Mouse (Mus musculus): ENCODE measurements around the gene Gm17617.

Gm17617 gene

DNA sequence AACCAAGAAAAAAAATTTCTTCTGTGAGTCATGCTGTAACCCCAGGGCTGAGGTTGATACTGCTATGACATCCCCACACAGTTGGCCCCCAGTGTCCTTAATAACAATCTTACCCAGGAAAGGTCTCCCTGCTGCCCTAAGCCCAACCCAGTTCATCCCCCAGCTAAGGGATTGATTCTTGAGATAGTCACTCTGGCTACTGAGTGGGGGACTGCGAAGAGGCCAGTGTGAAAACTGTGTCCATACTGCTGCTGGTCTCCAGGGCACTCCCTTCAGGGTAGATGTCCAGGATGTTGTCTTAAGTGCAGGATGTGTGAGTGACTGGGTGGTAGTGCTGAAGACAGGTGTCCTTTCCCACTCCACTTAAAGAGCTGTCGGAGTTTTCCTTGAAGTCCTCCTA is at the start of gene Gm17617:
Gene Gm17617, minus strand, starts transcription at position 101 of the 400 bp plus-strand sequence.
- no peak for DNase-seq

DNA sequence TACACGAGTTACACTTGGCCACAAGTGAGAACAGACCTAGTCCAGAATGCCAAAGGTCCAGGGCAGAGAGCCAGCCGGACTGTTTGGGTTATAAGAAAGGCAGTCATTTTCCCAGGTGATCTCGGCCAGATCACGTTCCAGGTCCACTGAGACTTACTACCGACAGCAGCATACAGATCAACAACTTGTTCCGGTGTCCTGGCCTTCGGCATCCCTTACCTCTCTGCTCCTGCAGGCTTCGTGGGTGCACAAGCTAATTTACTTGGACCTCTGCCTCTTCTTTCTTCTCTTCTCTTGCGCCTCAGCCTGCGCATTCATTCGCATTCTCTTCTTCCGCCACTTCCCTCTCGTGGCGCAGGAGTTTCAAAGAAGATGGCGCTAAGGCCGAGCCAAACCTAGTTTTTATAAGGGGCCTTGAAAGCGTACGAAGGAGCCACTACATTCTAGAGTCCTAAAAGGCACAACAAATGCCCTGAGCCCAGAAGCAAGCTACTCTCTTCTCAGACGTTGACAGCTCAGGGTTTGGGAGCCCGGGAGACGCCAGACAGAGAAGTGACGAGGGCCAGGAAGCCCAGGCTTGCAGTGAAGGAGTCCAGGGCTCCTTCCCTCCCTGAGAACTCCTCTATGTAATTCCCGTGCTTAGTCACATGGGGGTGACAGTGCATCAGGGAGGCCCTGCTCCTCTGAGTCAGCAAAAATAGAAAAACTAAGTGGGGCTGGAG is 49.0 kb upstream of the Gm17617 start:
- DNase-seq = peak; percentile 50

DNA sequence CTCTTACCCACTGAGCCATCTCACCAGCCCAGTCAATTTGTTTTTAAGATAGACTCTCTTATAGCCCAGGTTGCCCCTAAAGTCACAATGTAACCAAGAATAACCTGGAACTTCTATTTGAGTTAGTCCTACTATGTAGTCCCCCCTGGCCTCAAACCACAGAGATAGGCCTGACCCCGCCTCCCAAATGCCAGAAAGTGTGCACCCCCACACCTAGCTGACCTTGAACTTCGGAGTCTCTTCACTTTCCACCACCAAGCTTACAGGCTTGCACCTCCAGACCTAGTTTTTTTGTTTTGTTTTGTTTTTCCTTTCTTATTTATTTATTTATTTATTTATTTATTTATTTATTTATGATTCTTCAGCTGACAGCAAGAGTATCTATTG is 48.4 kb upstream of the Gm17617 start:
- no peak for DNase-seq

DNA sequence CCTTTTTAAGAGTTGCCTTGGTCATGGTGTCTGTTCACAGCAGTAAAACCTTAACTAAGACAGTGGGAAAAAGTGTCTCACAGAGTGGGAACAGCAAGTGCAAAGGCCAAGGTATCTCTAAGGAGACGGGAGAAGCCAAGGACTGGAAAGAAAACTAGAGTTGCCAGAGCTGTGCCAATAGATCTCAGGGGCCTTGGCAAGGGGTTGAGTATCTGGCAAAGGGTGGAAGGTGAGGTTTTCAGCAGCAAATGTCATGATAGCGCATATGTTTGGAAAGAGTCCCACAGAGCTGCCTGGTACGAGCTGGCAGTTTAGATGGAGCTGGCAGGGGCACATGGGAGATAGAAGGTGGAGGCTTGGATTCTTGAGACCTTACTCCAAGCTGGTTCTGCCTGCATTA is 46.2 kb upstream of the Gm17617 start:
- no peak for DNase-seq

DNA sequence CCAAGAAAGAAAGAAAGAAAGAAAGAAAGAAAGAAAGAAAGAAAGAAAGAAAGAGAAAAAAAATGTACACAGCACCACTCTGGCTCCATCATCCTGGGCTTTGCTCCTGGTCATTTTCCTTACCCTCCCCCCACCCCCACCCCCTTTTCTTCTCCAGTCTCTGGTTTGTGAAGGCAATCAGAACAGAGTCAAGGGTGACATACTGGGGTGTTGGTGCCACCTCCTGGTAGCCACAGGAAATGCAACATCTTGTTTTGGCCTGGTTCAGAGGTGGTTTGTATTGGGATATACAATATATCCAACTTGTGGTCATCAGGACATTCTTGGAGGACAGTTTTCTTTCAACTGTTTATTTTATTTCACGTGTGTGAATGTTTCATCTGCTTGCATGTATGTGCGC is 45.2 kb upstream of the Gm17617 start:
- DNase-seq = peak; percentile 78

DNA sequence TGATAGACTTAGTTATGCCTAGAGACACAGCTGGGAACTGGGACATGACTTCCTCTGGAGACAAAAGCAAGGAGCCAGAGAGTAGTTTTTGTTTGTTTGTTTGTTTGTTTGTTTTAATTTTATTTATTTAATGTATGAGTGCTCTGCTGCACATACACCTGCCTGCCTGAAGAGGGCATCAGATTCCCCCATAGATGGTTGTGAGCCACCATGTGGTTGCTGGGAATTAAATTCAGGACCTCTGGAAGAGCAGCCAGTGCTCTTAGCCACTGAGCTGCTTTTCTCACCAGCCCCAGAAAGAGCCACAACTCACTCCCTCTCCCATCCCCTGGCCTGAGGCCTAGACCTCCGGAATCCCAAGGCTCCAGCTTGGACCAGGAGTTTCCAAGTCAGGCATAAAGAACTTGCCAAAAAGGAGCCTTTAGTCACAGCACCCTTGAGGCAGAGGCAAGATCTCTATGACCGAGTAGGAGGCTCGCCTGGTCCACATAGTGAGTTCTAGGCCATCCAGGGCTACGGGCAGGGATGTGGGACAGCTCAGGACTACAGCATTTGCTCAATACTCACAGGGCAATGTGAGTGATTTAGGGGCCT is 44.7 kb upstream of the Gm17617 start:
- no peak for DNase-seq

DNA sequence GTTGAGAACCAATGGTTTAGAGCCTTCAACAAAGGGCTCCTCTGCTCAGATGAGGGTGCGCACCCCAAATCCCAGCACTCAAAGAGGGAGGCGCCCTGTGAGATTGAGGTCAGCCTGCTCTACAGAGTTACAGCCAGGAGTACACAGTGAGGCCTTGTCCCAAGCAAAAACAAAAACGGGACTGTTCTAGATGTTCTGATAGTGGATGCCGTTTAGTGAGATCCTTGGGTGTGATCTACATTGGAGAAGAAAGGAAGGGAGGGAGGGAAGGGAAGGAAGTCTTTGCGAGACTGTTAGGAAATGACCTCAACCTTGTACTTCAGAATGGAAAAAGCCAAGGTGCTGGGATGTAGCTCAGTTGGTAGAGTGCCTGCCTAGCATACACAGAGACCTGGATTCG is 42.9 kb upstream of the Gm17617 start:
- DNase-seq = no peak

DNA sequence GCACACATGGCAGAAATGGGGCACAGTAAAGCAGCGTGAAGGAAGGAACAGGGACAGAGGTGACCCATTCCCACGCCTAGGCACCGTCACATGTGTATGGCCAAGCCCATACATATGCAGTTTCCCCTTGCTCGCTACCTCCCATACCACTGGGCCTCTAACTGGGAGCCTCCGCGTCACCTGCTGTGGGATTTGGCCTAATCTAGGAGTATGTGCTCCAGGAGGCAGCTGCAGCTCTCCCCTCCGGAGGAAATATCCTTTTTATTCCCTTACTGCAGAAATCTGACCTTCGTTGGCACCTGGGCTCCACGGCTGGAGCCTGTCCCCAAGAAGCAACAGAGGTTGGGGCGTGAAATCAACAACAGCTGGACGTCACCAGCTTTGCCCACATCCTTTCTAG is 41.0 kb upstream of the Gm17617 start:
- DNase-seq = no peak

DNA sequence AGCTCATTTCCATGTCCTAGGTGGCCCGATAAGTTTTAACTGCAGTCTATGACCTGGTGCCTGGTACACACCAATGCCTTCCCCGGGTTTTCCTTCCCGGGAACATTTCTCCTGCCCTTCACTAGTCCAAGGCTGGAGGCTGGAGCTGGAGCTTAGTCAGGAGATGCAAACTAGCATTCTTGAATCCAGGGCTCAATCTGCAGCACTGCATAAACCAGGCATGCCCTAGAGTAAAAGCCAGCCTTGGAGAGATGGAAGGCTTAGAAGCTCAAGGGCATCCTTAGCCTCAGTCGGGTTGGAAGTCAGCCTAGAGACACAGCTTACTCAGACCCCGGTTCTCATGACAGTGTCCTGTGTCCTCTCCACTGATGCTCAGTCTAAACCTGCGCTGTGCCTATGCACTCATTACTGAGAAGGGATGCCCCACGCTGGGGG is 39.0 kb upstream of the Gm17617 start:
- no peak for DNase-seq

DNA sequence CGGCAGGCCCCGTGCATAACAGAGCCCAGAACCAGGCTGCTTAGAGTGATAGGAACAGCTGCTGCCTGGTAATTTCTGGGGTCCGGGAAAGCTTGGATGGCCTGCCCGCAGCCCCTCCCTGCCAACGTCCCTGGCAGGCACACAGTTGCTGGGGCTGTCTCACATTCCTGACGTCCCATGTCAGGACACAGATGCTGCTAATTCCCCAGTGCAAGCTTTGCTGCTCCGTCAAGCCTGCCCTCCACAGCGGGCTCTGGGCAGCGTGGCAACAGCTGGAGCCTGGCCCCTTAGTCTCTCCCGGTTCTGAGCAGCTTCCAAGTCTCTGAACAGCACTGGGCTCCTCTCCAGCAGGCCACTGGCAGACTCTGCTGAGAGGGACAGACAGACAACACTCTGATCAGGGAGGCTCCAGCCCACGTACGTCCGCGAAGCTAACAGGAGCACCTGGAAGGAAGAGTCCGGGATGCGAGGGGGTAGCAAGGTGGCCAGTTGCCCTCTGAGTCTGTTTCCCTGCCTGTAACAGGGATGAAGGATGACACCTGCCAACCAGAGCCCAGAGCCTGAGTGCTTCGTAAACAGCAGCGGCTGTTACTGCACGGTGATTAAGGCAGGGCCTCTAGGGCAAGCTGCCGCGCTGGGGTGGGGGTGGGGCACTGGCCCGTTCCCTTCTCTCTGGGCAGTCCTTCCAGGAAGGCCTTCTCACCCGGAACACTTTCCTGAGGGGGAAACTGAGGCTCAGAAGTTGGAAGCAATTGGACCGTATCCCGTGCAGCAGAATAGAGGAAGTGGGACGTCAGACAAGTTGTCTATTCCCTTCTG is 38.4 kb upstream of the Gm17617 start:
- no peak for DNase-seq

DNA sequence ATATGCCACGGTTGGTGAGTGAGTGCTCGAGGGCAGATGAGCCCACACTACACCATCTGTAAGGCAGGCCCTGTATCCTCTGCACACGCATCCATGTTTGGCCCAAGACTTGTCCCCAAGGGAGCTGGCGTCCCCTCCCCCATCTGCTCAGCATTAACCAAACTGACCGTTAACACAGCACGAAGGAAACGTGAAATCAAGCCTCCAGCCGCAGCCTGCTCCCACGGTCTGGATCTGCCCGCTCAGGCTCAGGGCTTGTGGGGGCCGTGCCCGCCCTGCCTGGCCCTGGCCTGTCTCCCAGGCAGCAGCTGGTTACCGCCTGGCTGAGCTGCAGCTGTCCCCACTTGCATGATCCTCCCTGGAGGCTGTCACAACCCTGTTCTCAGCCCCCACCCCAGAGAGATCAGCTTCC is 35.6 kb upstream of the Gm17617 start:
- DNase-seq = no peak

DNA sequence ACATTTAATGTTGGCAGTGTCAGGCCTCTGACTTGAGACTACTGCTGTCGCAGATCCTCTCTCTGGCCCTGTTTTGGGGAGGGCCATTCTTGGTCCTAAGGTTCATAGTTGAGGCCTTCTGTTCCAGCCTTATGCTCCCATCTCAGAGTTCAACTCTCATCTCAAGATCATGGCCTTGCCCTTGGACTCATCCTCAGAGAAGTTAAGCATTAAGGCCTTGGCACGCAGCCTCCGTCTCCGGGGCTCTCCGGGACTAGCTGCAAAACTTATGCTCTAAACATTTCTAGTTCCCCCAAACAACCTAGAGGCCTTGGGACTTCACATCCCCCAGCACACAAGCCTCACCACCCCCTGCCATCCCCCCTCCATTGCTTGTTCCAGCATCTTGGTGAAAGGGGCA is 34.9 kb upstream of the Gm17617 start:
- DNase-seq = no peak

DNA sequence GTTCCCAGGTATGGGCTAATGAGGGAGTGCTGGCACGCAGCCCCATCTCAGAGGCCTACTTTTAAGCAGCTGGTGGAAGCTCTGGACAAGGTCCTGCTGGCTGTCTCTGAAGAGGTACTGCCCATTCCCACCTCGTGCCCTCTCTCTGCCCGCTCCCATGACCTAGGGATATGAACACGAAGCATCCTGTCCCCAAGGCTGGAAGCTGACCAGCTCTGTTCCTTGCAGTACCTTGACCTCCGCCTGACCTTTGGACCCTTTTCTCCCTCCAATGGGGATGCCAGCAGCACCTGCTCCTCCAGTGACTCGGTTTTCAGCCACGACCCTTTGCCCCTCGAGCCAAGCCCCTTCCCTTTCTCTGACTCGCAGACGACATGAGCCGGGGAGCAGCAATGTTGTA is 34.5 kb upstream of the Gm17617 start:
- DNase-seq = no peak

DNA sequence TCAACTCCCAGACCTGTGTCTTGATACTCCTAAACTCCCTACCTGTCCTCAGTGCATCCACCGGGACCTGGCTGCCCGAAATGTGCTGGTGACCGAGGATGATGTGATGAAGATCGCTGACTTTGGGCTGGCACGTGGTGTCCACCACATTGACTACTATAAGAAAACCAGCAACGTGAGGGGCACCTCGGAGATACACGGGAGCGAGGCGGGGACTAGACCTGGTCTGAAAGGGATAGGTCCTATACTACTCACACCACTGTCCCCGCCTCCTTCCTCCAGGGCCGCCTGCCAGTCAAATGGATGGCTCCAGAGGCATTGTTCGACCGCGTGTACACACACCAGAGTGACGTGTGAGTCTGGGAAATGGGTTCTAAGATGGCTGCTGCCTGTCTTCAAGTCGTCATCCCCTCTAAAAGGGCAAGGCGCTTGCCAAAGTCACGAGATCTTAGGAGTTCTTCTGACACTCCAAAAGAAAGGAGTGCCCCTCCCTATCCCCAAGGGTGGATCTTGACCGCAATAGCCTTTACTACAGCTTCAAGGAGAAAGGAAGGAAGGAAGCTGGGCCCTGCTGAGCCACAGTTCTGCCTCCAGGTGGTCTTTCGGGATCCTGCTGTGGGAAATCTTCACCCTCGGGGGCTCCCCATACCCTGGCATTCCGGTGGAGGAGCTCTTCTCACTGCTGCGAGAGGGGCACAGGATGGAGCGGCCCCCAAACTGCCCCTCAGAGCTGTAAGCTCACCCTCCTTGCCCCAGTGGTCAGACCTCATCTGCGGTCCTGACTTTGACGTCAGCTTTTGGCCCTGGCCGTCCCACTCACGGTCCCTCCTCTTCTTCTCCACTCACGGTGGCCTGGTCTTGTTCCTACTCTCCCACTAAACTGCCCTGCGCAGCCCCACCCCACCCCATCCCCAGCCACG is 33.7 kb upstream of the Gm17617 start:
- DNase-seq = no peak

DNA sequence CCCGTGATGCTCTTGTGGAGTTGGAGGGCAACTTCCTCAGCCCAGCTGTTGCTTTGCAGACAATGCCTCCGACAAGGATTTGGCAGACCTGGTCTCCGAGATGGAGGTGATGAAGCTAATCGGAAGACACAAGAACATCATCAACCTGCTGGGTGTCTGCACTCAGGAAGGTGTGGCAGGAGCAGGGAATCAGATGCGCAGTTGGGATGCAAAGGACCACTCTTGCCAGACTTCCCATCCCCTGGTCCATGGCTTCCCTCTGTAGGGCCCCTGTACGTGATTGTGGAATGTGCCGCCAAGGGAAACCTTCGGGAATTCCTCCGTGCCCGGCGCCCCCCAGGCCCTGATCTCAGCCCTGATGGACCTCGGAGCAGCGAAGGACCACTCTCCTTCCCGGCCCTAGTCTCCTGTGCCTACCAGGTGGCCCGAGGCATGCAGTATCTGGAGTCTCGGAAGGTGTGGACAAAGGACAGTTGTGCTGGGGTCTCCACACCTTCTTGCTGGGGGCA is 32.5 kb upstream of the Gm17617 start:
- no peak for DNase-seq

DNA sequence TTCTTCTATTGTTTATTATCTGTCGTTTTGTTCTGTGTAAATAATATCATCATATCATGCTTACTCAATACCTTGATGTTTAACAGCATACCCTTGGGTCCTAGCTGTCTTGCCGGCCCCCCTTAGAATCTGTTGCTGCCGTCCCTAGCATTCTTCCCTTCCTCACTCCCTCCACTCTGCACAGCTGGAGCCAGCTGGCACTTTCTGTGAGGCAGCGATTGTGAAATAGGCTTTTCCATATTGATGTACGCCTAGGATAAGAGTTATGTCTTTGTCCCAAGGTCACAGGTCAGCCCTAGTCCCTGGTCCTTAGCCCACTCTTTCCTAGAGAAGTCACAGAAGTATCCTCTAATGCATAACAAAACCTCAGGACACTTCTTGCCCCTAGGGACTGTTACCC is 30.2 kb upstream of the Gm17617 start:
- DNase-seq = no peak

DNA sequence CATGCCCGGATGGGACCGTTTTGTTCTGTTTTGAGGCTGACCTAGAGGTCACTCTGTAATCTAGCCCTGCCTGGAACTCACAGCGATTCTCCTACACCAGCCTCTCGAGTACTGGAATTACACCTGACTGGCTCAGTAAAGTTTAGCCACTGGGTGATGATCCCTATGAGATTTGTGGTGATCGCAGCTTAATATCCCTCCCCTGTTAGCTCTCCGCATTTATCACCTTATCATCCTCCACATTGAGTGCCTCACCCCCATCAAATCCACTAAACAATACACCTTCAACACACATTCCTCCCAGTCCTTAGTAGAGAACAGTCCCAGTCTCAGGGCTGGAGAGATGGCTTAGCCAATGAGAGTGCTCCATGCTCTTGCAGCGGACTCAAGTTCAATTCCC is 29.0 kb upstream of the Gm17617 start:
- no peak for DNase-seq

DNA sequence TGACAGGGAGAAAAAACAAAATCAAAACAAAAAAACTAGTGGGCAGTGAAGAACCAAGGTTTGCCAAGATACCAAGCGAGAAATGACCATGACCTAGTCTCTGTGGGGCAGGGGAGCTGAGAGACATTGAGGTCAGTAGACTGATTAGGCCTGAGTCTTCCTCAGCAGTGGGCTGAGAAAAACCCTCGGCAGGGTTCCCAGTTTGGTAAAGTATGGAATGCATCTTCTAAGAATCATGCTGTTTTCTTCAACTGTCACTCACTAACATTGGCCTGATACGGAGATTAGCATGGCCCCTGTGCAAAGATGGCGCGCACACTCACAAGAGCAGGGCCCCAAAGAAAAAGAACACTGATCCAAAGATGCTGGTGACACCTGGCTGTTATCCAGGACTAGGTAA is 20.6 kb upstream of the Gm17617 start:
- no peak for DNase-seq

DNA sequence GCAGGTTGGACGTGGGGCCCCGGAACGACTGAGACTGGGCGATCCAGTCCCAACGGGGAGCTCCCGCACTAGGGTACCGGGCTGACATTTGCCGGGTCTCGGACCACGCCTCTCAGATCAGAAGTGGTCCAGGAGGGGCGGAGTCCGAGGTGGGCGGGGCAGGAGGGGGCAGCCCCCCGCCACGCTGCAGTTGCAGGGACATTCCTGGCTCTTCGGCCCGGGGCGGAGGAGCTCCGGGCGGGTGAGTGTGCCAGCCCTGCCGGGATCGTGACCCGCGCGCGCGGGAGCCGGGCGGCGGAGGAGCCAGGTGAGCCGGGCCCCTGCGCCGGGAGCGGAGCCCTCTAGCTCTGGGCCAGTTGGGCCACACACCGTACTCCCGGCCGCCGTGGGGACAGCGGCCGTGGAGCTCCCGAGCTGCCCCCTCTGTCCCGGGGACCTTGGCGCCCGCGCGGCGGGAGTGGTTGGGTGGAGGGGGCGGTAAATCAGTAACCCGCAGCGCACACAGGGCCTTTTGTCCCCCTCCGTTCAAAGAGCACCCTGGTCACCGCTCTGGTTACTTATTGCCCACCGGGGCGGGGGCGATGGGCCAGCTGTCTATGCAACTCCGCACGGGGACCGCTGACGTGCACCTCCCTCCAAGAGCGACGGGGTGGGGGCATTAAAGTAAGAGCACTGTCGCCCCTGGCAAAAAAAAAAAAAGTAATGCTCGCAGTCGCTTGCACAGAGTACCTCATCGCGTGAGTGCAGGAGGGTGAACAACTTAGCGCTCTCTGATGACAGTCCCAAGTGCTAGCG is 19.5 kb upstream of the Gm17617 start, which contains the start of gene Fgfr4:
Gene Fgfr4, plus strand, starts transcription at position 20 of the 795 bp plus-strand sequence.
- peak; percentile 37 for DNase-seq

DNA sequence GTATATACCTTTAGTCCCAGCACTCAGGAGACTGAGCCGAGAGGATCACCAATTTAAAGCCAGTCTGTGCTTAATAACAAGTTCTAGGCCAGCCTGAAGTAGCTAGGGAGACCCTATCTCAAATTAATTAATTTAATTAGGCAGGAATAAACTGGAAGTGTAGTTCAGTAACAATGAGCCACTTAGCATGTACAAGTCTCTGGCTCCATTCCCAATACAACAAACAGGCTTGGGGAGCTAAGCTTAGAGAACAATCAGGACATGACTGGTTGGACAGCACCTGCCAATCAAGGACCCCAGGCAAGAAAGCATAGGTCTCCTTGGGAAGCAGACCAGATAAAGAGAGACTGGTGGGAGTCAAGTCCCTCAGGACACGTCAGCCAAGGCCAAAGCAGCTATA is 6.9 kb upstream of the Gm17617 start:
- no peak for DNase-seq

DNA sequence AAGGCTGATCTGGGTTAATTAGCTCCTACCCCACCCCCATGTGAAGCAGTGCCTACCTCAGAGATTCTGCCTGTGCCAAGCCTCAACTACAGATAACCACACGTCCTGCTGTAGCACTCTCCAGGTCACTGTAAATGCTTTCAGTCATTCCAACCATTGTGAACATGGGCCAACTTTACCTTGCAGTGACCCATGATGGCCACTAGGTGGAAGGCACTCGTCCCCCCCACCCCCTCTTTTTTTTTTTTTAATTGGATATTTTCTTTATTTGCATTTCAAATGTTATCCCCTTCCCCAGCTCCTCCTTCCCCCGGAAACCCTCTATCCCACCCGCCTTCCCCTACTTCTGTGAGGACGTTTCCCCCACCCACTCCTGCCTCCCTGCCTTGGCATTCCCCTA is 2.0 kb upstream of the Gm17617 start:
- no peak for DNase-seq

DNA sequence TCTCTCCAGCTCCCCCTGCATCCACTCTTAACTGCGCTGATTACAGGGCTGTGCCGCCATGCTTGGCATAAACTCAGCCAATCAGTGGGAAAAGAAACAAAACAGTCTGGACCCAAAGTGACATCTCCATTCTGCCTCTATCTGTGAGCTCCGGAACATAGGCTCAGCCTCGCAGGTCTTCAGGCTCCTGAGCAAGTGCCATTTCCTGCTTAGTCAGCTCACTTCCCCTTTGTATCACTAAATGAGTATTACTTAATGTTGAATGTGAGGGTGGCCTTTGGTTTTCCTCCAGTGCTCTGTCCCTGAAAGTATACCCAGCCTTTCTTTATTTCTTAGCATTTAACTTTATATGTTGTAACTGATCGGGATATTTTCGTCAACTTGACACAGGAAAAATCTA is 8.4 kb downstream of the Gm17617 start:
- DNase-seq = no peak

All from thymus, postnatal 4 days (tissue).